Mouse (Mus musculus): Measurements from ENCODE around the gene Fzd9. TPM values are rescaled to one million over a fixed set of nuclear protein-coding genes. Genes with fewer than 3 reads are reported as not detected.
A peak's percentile ranks its signal among the peaks of the same experiment; 100 is the strongest.

Gene Fzd9
- polyA plus RNA-seq, 1 experiment from 2014 or later, result 27.7 TPM

GRCm38 (mm10) chr5:135269451-135269850, 18.4 kb upstream of the Fzd9 start:
- Histone ChIP-seq H3K9me3 (no peaks in the 10 kb centered on the region), H3K4me2 (no peak overlapping the region), H3K4me1 (peaks cover 20% of the 10 kb centered on the region), H3K27me3 (no peaks in the 10 kb centered on the region), H3K27ac (no peak overlapping the region), H3K9ac (no peak overlapping the region), H3K36me3 (replicated peaks) (no peaks in the 10 kb centered on the region), H3K4me3 (replicated peaks) (no peak overlapping the region)
- no peak for ATAC-seq (ENCODE audit: low FRiP score)
- WGBS, result 86% methylated on average over 8 of the region's 8 CpGs

- peak overlapping the region; percentile 16; the same call in 1 of the 2 replicates for H3K4me2 ChIP-seq
- no peaks in the 10 kb centered on the region for H3K27me3 ChIP-seq
- no peaks in the 10 kb centered on the region for H3K9me3 ChIP-seq
- H3K36me3 ChIP-seq (replicated peaks), result no peaks in the 10 kb centered on the region
- H3K9ac ChIP-seq, result peak overlapping the region; percentile 25; the same call in 1 of the 2 replicates
- no peak overlapping the region for H3K4me3 ChIP-seq (replicated peaks)
- 48% methylated on average over 9 of the region's 9 CpGs for WGBS
- peak; percentile 39; the same call in 1 of the 2 replicates for ATAC-seq (ENCODE audit: low FRiP score)
- peak overlapping the region; percentile 69 for H3K27ac ChIP-seq
- H3K4me1 ChIP-seq, result peaks cover 26% of the 10 kb centered on the region
These were observed 13.5 kb upstream of the Fzd9 start for GRCm38 (mm10) chr5:135264548-135264947.

GRCm38 (mm10) chr5:135263866-135264503, 13.0 kb upstream of the Fzd9 start:
- H3K9ac ChIP-seq, result peak overlapping the region; percentile 25; the same call in 1 of the 2 replicates

GRCm38 (mm10) chr5:135258280-135259150, 7.5 kb upstream of the Fzd9 start:
- 0 out of 2 replicates have a peak, but pooled peaks cover 4% of the 10 kb centered on the region for H3K36me3 ChIP-seq (replicated peaks)
- H3K4me2 ChIP-seq, result peak overlapping the region; percentile 46
- H3K27me3 ChIP-seq, result no peaks in the 10 kb centered on the region
- peaks cover 39% of the 10 kb centered on the region for H3K4me1 ChIP-seq
- peak overlapping the region; percentile 46 for H3K9ac ChIP-seq
- H3K4me3 ChIP-seq (replicated peaks), result peak overlapping the region; percentile 16; the same call in 1 of the 2 replicates
- 10% methylated on average over 30 of the region's 30 CpGs for WGBS
- 0 out of 2 replicates have a peak, but pooled peaks cover 7% of the 10 kb centered on the region for H3K9me3 ChIP-seq
- H3K27ac ChIP-seq, result peak overlapping the region; percentile 97
- ATAC-seq (ENCODE audit: low FRiP score), result no peak; the same call in 1 of the 2 replicates

More at GRCm38 (mm10) chr5:135263866-135264503, 13.0 kb upstream of the Fzd9 start:
- peaks cover 28% of the 10 kb centered on the region for H3K4me1 ChIP-seq
- H3K4me3 ChIP-seq (replicated peaks), result no peak overlapping the region
- WGBS, result 14% methylated on average over 17 of the region's 17 CpGs
- peak overlapping the region; percentile 16 for H3K4me2 ChIP-seq
- H3K27ac ChIP-seq, result peak overlapping the region; percentile 69
- no peaks in the 10 kb centered on the region for H3K36me3 ChIP-seq (replicated peaks)
- H3K9me3 ChIP-seq, result no peaks in the 10 kb centered on the region
- ATAC-seq (ENCODE audit: low FRiP score), result peak; percentile 70
- no peaks in the 10 kb centered on the region for H3K27me3 ChIP-seq

- no peak overlapping the region for H3K9ac ChIP-seq
- H3K27me3 ChIP-seq, result no peaks in the 10 kb centered on the region
- WGBS, result 85% methylated on average over 12 of the region's 12 CpGs
- 0 out of 2 replicates have a peak, but pooled peaks cover 7% of the 10 kb centered on the region for H3K9me3 ChIP-seq
- no peak overlapping the region for H3K4me3 ChIP-seq (replicated peaks)
- H3K27ac ChIP-seq, result peak overlapping the region; percentile 97
- H3K4me2 ChIP-seq, result no peak overlapping the region
- H3K36me3 ChIP-seq (replicated peaks), result 0 out of 2 replicates have a peak, but pooled peaks cover 4% of the 10 kb centered on the region
- peaks cover 47% of the 10 kb centered on the region for H3K4me1 ChIP-seq
- ATAC-seq (ENCODE audit: low FRiP score), result no peak
These were observed 6.5 kb upstream of the Fzd9 start for GRCm38 (mm10) chr5:135257559-135257958.

- Histone ChIP-seq H3K27ac (no peak overlapping the region), H3K4me1 (peaks cover 57% of the 10 kb centered on the region), H3K9ac (no peak overlapping the region), H3K4me3 (replicated peaks) (no peak overlapping the region), H3K36me3 (replicated peaks) (0 out of 2 replicates have a peak, but pooled peaks cover 4% of the 10 kb centered on the region), H3K9me3 (0 out of 2 replicates have a peak, but pooled peaks cover 7% of the 10 kb centered on the region), H3K4me2 (no peak overlapping the region), H3K27me3 (no peaks in the 10 kb centered on the region)
- WGBS, result 93% methylated on average over 3 of the region's 3 CpGs
- no peak for ATAC-seq (ENCODE audit: low FRiP score)
These were observed 5.1 kb upstream of the Fzd9 start for GRCm38 (mm10) chr5:135256166-135256565.

- Histone ChIP-seq H3K36me3 (replicated peaks) (0 out of 2 replicates have a peak, but pooled peaks cover 4% of the 10 kb centered on the region), H3K27me3 (peaks cover 18% of the 10 kb centered on the region), H3K4me3 (replicated peaks) (no peak overlapping the region), H3K9me3 (0 out of 2 replicates have a peak, but pooled peaks cover 7% of the 10 kb centered on the region), H3K27ac (peak overlapping the region; percentile 94), H3K9ac (no peak overlapping the region), H3K4me1 (peaks cover 61% of the 10 kb centered on the region), H3K4me2 (peak overlapping the region; percentile 32)
- peak; percentile 83 for ATAC-seq (ENCODE audit: low FRiP score)
- WGBS, result 2% methylated on average over 12 of the region's 12 CpGs
These were observed 2.8 kb upstream of the Fzd9 start for GRCm38 (mm10) chr5:135253741-135254401.

GRCm38 (mm10) chr5:135250186-135251078, 598 bp downstream of the Fzd9 start:
- Histone ChIP-seq H3K27ac (peak overlapping the region; percentile 59), H3K27me3 (peaks cover 19% of the 10 kb centered on the region), H3K4me3 (replicated peaks) (peak overlapping the region; percentile 72), H3K9ac (peak overlapping the region; percentile 80), H3K4me1 (peaks cover 71% of the 10 kb centered on the region), H3K9me3 (no peaks in the 10 kb centered on the region), H3K4me2 (peak overlapping the region; percentile 97), H3K36me3 (replicated peaks) (peaks cover 15% of the 10 kb centered on the region)
- 2% methylated on average over 92 of the region's 92 CpGs for WGBS
- peak; percentile 33 for ATAC-seq (ENCODE audit: low FRiP score)

GRCm38 (mm10) chr5:135248956-135249676, 1.9 kb downstream of the Fzd9 start:
- H3K9ac ChIP-seq, result peak overlapping the region; percentile 80
- peak overlapping the region; percentile 97 for H3K4me2 ChIP-seq
- H3K9me3 ChIP-seq, result no peaks in the 10 kb centered on the region
- peaks cover 69% of the 10 kb centered on the region for H3K4me1 ChIP-seq
- H3K27ac ChIP-seq, result 0 out of 2 replicates have a peak overlapping the region, but pooled peaks have one; percentile 11
- peaks cover 28% of the 10 kb centered on the region for H3K36me3 ChIP-seq (replicated peaks)
- H3K27me3 ChIP-seq, result peaks cover 19% of the 10 kb centered on the region
- WGBS, result 62% methylated on average over 16 of the region's 16 CpGs
- ATAC-seq (ENCODE audit: low FRiP score), result no peak
- peak overlapping the region; percentile 72 for H3K4me3 ChIP-seq (replicated peaks)

- peaks cover 46% of the 10 kb centered on the region for H3K36me3 ChIP-seq (replicated peaks)
- peak overlapping the region; percentile 72 for H3K4me3 ChIP-seq (replicated peaks)
- H3K27ac ChIP-seq, result peak overlapping the region; percentile 25; the same call in 1 of the 2 replicates
- peak overlapping the region; percentile 97 for H3K4me2 ChIP-seq
- no peak for ATAC-seq (ENCODE audit: low FRiP score)
- H3K27me3 ChIP-seq, result peaks cover 19% of the 10 kb centered on the region
- H3K9ac ChIP-seq, result no peak overlapping the region; the same call in 1 of the 2 replicates
- H3K9me3 ChIP-seq, result no peaks in the 10 kb centered on the region
- peaks cover 52% of the 10 kb centered on the region for H3K4me1 ChIP-seq
- WGBS, result 74% methylated on average over 9 of the region's 9 CpGs
These were observed 3.7 kb downstream of the Fzd9 start for GRCm38 (mm10) chr5:135247337-135247736.
